Mouse (Mus musculus): ENCODE data around the gene Vkorc1l1. TPM values are rescaled to one million over a fixed set of nuclear protein-coding genes. Genes with fewer than 3 reads are reported as not detected.

Vkorc1l1 gene
- polyA plus RNA-seq, 1 experiment: 13.2 TPM

DNA sequence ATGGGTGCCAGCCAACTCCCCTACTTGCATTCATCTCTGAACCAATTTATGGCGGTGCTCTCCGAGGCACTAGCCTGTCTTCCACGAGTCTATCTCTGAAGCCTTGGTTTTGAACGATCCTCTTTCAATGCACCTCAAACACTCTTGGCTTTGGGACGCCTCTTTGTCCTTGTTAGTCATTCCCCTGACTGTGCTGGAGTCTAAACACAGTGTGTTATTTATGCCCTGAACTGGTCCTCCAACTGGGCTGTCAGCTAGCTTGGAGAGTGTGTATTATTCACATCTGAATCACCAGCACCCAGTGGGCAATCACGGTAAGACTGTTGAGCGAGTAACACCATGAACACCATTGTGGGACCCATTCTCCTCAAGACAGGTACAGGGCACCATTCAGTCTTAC lies 85.9 kb downstream of the Vkorc1l1 start:
- Histone ChIP-seq H3K36me3 (ENCODE audit: control insufficient read depth, insufficient read depth) (no peaks in the 10 kb centered on the region), H3K79me2 (ENCODE audit: control insufficient read depth, insufficient read depth) (peaks cover 20% of the 10 kb centered on the region), H3K27me3 (ENCODE audit: control insufficient read depth, insufficient read depth, insufficient read length) (no peaks in the 10 kb centered on the region), H3K4me3 (no peak overlapping the region), H3K4me2 (ENCODE audit: low read depth) (no peak overlapping the region), H3ac (ENCODE audit: control insufficient read depth, insufficient read length) (no peak overlapping the region)
- TF ChIP-seq POLR2A (IDR thresholded peaks at IDR 0.05; ENCODE audit: insufficient read length, low read depth): no peak
- no peak for TF ChIP-seq MAX (IDR thresholded peaks at IDR 0.05; ENCODE audit: low read depth)
- TF ChIP-seq POLR2AphosphoS2 (IDR thresholded peaks at IDR 0.05; ENCODE audit: insufficient read length, low read depth): no peak
- TF ChIP-seq SRF (IDR thresholded peaks at IDR 0.05; ENCODE audit: control insufficient read depth, insufficient read length, low read depth): no peak
- TF ChIP-seq REST (IDR thresholded peaks at IDR 0.05; ENCODE audit: insufficient read depth, insufficient read length): no peak
- TF ChIP-seq USF1 (IDR thresholded peaks at IDR 0.05; ENCODE audit: low read depth): no peak
- TF ChIP-seq TCF12 (IDR thresholded peaks at IDR 0.05; ENCODE audit: insufficient read depth, poor library complexity, severe bottlenecking): no peak
- TF ChIP-seq MYOG (IDR thresholded peaks at IDR 0.05; ENCODE audit: control insufficient read depth in 1 of 3, insufficient read depth in 1 of 3, insufficient read length in 2 of 3, low read depth in 2 of 3): no peak
- TF ChIP-seq MYOD1 (IDR thresholded peaks at IDR 0.05; ENCODE audit: control insufficient read depth in 1 of 3, insufficient read length in 2 of 3, low read depth in 2 of 3): no peak
- TF ChIP-seq CEBPB (IDR thresholded peaks at IDR 0.05; ENCODE audit: insufficient read depth, poor library complexity, severe bottlenecking): no peak
- TF ChIP-seq TCF3 (IDR thresholded peaks at IDR 0.05; ENCODE audit: insufficient read length, low read depth): no peak
- no peak for TF ChIP-seq E2F4 (IDR thresholded peaks at IDR 0.05; ENCODE audit: insufficient read depth)

DNA sequence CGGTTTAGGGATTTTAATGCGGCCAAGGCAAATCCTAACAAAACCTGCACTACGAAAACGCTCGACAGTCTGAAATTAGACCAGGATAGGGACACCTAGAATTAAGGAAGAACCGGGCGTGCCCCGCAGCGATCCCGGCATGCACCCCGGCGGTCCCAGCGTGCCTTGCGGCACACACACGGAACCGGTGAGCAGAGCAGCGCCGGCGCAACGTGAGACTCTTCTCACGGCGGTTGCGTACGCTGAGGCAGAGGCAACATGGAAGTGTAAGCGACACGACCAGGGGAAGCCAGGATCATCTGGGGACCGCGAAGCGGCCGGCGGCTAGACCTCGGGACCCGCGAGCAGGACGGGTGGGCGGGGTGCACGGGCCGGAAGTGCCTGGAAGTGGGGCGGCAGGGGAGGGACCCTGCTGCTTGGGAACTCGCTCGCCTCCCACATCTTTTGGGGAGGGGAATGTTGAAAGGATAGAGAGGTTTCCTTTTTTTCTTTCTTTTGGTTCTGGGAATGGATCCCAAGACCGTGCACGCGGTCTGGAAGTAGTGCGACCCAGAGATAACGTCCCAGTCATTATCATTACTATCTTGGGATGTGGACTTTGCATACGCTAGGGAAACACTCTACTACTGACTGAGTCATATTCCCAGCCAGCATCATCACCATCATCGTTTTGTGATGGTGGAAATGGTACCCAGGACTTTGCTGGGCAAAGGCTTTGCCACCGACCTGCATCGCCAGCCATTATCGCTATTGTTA lies 87.5 kb downstream of the Vkorc1l1 start, which contains the start of the genes Asl and Crcp:
Gene Asl, minus strand, starts transcription at position 106 of the 756 bp plus-strand sequence.
Gene Crcp, plus strand, starts transcription at position 149 of the 756 bp plus-strand sequence.
- Histone ChIP-seq H3K36me3 (ENCODE audit: control insufficient read depth, insufficient read depth) (no peaks in the 10 kb centered on the region), H3K4me2 (ENCODE audit: low read depth) (peak within 1 kb of the TSS; percentile 93), H3K4me3 (peak within 1 kb of the TSS; percentile 69), H3ac (ENCODE audit: control insufficient read depth, insufficient read length) (peak within 1 kb of the TSS; percentile 74), H3K79me2 (ENCODE audit: control insufficient read depth, insufficient read depth) (peaks cover 28% of the 10 kb centered on the region), H3K27me3 (ENCODE audit: control insufficient read depth, insufficient read depth, insufficient read length) (no peaks in the 10 kb centered on the region)
- TF ChIP-seq POLR2AphosphoS2 (IDR thresholded peaks at IDR 0.05; ENCODE audit: insufficient read length, low read depth) (peak; percentile 84), MYOD1 (IDR thresholded peaks at IDR 0.05; ENCODE audit: control insufficient read depth in 1 of 3, insufficient read length in 2 of 3, low read depth in 2 of 3) (no peak), POLR2A (IDR thresholded peaks at IDR 0.05; ENCODE audit: insufficient read length, low read depth) (peak; percentile 90)

DNA sequence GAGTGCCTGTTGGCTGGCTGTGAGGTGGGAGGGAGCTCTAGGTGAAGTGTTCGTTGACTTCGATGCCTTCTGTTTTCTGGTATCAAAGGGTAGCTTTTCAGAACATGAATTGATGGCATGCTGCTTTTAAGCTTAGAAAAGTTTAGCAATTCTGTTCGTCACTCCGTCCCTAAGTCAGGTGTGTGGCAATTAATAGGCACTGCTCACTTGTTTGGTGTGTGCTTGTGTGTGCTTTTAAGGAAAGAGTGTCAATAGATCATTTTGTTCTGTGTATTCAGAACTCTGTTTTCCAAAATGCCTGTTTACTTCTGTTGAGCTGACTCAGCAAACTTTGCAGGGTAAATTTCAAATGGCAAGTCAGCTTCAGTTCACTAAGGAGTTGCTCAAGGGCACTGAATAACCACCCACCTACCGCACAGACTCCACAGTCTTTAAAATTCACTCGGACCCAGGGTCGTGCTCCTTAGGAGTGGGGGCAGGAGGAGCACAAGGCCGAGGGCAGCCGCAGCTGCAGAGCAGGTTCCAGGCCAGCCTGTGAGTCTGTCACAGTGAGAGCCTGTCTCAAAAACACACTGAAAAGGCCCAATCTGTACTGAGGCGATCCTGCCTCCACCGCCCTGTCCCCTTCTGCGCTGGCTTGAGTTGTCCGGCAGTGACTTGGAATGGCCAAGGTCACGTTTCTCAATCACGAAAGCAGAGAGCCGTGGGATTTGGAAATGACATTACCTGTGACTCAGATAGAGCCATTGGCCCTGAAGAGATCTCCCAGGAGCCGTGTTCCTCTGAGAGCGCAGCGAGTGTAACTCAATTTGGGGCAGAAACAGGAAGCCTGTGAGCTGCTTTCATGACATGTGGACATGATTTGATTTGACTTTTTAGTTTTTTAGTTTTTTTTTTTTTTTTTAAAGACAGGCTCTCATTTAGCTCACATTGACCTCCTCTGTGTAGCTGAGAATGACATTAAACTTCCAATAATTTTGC lies 89.9 kb downstream of the Vkorc1l1 start:
- Histone ChIP-seq H3K27me3 (ENCODE audit: control insufficient read depth, insufficient read depth, insufficient read length) (no peaks in the 10 kb centered on the region), H3K36me3 (ENCODE audit: control insufficient read depth, insufficient read depth) (peaks cover 6% of the 10 kb centered on the region), H3K79me2 (ENCODE audit: control insufficient read depth, insufficient read depth) (peaks cover 28% of the 10 kb centered on the region), H3K4me2 (ENCODE audit: low read depth) (no peak overlapping the region), H3ac (ENCODE audit: control insufficient read depth, insufficient read length) (no peak overlapping the region), H3K4me3 (no peak overlapping the region)
- no peak for TF ChIP-seq REST (IDR thresholded peaks at IDR 0.05; ENCODE audit: insufficient read depth, insufficient read length)
- TF ChIP-seq MAX (IDR thresholded peaks at IDR 0.05; ENCODE audit: low read depth): no peak
- no peak for TF ChIP-seq TCF3 (IDR thresholded peaks at IDR 0.05; ENCODE audit: insufficient read length, low read depth)
- no peak for TF ChIP-seq E2F4 (IDR thresholded peaks at IDR 0.05; ENCODE audit: insufficient read depth)
- no peak for TF ChIP-seq POLR2A (IDR thresholded peaks at IDR 0.05; ENCODE audit: insufficient read length, low read depth)
- TF ChIP-seq SRF (IDR thresholded peaks at IDR 0.05; ENCODE audit: control insufficient read depth, insufficient read length, low read depth): no peak
- TF ChIP-seq POLR2AphosphoS2 (IDR thresholded peaks at IDR 0.05; ENCODE audit: insufficient read length, low read depth): no peak
- no peak for TF ChIP-seq USF1 (IDR thresholded peaks at IDR 0.05; ENCODE audit: low read depth)
- no peak for TF ChIP-seq MYOG (IDR thresholded peaks at IDR 0.05; ENCODE audit: control insufficient read depth in 1 of 3, insufficient read depth in 1 of 3, insufficient read length in 2 of 3, low read depth in 2 of 3)
- TF ChIP-seq CEBPB (IDR thresholded peaks at IDR 0.05; ENCODE audit: insufficient read depth, poor library complexity, severe bottlenecking): no peak
- TF ChIP-seq TCF12 (IDR thresholded peaks at IDR 0.05; ENCODE audit: insufficient read depth, poor library complexity, severe bottlenecking): no peak
- no peak for TF ChIP-seq MYOD1 (IDR thresholded peaks at IDR 0.05; ENCODE audit: control insufficient read depth in 1 of 3, insufficient read length in 2 of 3, low read depth in 2 of 3)

DNA sequence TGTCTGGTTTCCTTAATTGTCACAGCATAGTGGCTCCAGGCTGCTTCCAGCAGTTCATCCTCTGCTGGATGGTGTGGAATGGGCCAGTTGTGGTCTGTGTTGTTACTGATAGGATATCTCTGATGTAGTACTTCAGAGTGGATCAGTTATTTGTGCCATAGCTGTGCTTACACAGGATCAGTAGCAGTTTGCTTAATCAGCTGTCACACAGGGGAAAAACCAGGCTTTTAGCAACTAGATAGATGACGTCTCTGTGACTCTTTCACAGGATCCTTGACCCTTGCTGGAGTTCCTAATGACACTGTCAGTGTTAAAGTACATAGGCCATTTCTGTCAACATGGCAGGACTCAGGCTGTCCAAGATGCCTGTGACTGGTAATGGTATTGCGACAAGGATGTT lies 92.1 kb downstream of the Vkorc1l1 start:
- TF ChIP-seq MYOG (IDR thresholded peaks at IDR 0.05; ENCODE audit: control insufficient read depth in 1 of 3, insufficient read depth in 1 of 3, insufficient read length in 2 of 3, low read depth in 2 of 3) (no peak), REST (IDR thresholded peaks at IDR 0.05; ENCODE audit: insufficient read depth, insufficient read length) (no peak), CEBPB (IDR thresholded peaks at IDR 0.05; ENCODE audit: insufficient read depth, poor library complexity, severe bottlenecking) (no peak), MAX (IDR thresholded peaks at IDR 0.05; ENCODE audit: low read depth) (no peak), POLR2A (IDR thresholded peaks at IDR 0.05; ENCODE audit: insufficient read length, low read depth) (no peak), TCF12 (IDR thresholded peaks at IDR 0.05; ENCODE audit: insufficient read depth, poor library complexity, severe bottlenecking) (no peak), E2F4 (IDR thresholded peaks at IDR 0.05; ENCODE audit: insufficient read depth) (no peak), POLR2AphosphoS2 (IDR thresholded peaks at IDR 0.05; ENCODE audit: insufficient read length, low read depth) (no peak), MYOD1 (IDR thresholded peaks at IDR 0.05; ENCODE audit: control insufficient read depth in 1 of 3, insufficient read length in 2 of 3, low read depth in 2 of 3) (no peak), TCF3 (IDR thresholded peaks at IDR 0.05; ENCODE audit: insufficient read length, low read depth) (no peak), USF1 (IDR thresholded peaks at IDR 0.05; ENCODE audit: low read depth) (no peak), SRF (IDR thresholded peaks at IDR 0.05; ENCODE audit: control insufficient read depth, insufficient read length, low read depth) (no peak)
- H3ac ChIP-seq (ENCODE audit: control insufficient read depth, insufficient read length): no peak overlapping the region
- no peaks in the 10 kb centered on the region for H3K27me3 ChIP-seq (ENCODE audit: control insufficient read depth, insufficient read depth, insufficient read length)

More for the DNA sequence above, 92.1 kb downstream of the Vkorc1l1 start:
- H3K79me2 ChIP-seq (ENCODE audit: control insufficient read depth, insufficient read depth): peaks cover 28% of the 10 kb centered on the region
- no peak overlapping the region for H3K4me3 ChIP-seq
- H3K36me3 ChIP-seq (ENCODE audit: control insufficient read depth, insufficient read depth): peaks cover 6% of the 10 kb centered on the region
- H3K4me2 ChIP-seq (ENCODE audit: low read depth): no peak overlapping the region

Other genes with a start within 250 kb of the Vkorc1l1 start
- gene Sept14, start 233.5 kb upstream of the Vkorc1l1 start, polyA plus RNA-seq (2012; fragmentation: generic; extraction: Trizol): 0.10 TPM
- gene Mrps17, start 226.5 kb upstream of the Vkorc1l1 start, polyA plus RNA-seq (2012; fragmentation: generic; extraction: Trizol): 138 TPM
- 67.6 TPM for gene Nipsnap2, start 216.9 kb upstream of the Vkorc1l1 start, polyA plus RNA-seq (2012; fragmentation: generic; extraction: Trizol)
- gene Psph, start 154.5 kb upstream of the Vkorc1l1 start, polyA plus RNA-seq (2012; fragmentation: generic; extraction: Trizol): 338 TPM
- 33.8 TPM for gene Sumf2, start 95.0 kb upstream of the Vkorc1l1 start, polyA plus RNA-seq (2012; fragmentation: generic; extraction: Trizol)
- 747 TPM for gene Chchd2, start 54.5 kb upstream of the Vkorc1l1 start, polyA plus RNA-seq (2012; fragmentation: generic; extraction: Trizol)
- 1.7 TPM for gene Zbed5, start 46.2 kb upstream of the Vkorc1l1 start, polyA plus RNA-seq (2012; fragmentation: generic; extraction: Trizol)
- gene Phkg1, start 43.4 kb upstream of the Vkorc1l1 start, polyA plus RNA-seq (2012; fragmentation: generic; extraction: Trizol): 0.32 TPM
- 1.1 TPM for gene Nupr1l, start 33.4 kb upstream of the Vkorc1l1 start, polyA plus RNA-seq (2012; fragmentation: generic; extraction: Trizol)
- gene Gusb, start 61.1 kb downstream of the Vkorc1l1 start, polyA plus RNA-seq (2012; fragmentation: generic; extraction: Trizol): 35.0 TPM
- gene Asl, start 87.3 kb downstream of the Vkorc1l1 start, polyA plus RNA-seq (2012; fragmentation: generic; extraction: Trizol): 45.8 TPM
- gene Crcp, start 87.3 kb downstream of the Vkorc1l1 start, polyA plus RNA-seq (2012; fragmentation: generic; extraction: Trizol): 30.8 TPM
- 9.4 TPM for gene Tpst1, start 131.4 kb downstream of the Vkorc1l1 start, polyA plus RNA-seq (2012; fragmentation: generic; extraction: Trizol)
- gene Kctd7, start 202.9 kb downstream of the Vkorc1l1 start, polyA plus RNA-seq (2012; fragmentation: generic; extraction: Trizol): 4.5 TPM
- gene Rabgef1, start 229.8 kb downstream of the Vkorc1l1 start, polyA plus RNA-seq (2012; fragmentation: generic; extraction: Trizol): 18.8 TPM